Mouse (Mus musculus) kidney, embryonic 16.5 days (tissue): ENCODE results near the gene Scel. TPM values are rescaled to one million over a fixed set of nuclear protein-coding genes. Genes with fewer than 3 reads are reported as not detected.

Source experiments
- ATAC-seq: fragments of 200-750 bp; cut with Nextera tagmentation; 2 replicates; pipeline ENCODE4 v1.8.0; 2017; ENCODE audit warnings: moderate TSS enrichment; ENCODE audit not compliant: low FRiP score, low TSS enrichment
- H3K27ac ChIP-seq: fragments of 300-500 bp; sonication (generic); 2 replicates; pipeline ENCODE4 v1.5.1; 2014; ENCODE audit warnings: low read length
- H3K27me3 ChIP-seq: fragments of 300-500 bp; sonication (generic); 2 replicates; pipeline ENCODE4 v1.6.1; 2014; ENCODE audit warnings: low read length, control low read depth, mixed read lengths; ENCODE audit not compliant: insufficient read depth
- H3K36me3 ChIP-seq: fragments of 300-500 bp; sonication (generic); 2 replicates; pipeline ENCODE4 v1.6.1; 2014; ENCODE audit warnings: low read length, control low read depth, mixed read lengths; ENCODE audit not compliant: insufficient read depth
- H3K4me1 ChIP-seq: fragments of 300-500 bp; sonication (generic); 2 replicates; pipeline ENCODE4 v1.6.1; 2014; ENCODE audit warnings: low read length, control low read depth, mixed read lengths; ENCODE audit not compliant: insufficient read depth
- H3K4me2 ChIP-seq: fragments of 300-500 bp; sonication (generic); replicated peaks from 2 replicates; pipeline ENCODE4 v1.6.1; 2014; ENCODE audit warnings: low read depth, low read length
- H3K4me3 ChIP-seq: fragments of 300-500 bp; sonication (generic); 2 replicates; pipeline ENCODE4 v1.5.1; 2014; ENCODE audit warnings: mild to moderate bottlenecking, low read length
- H3K9ac ChIP-seq: fragments of 300-500 bp; sonication (generic); replicated peaks from 2 replicates; pipeline ENCODE4 v1.6.1; 2014; ENCODE audit warnings: low read length
- H3K9me3 ChIP-seq: fragments of 300-500 bp; sonication (generic); 2 replicates; pipeline ENCODE4 v1.6.1; 2016; ENCODE audit warnings: low read length, control low read depth
- WGBS: fragments of 180-500 bp; shearing (Covaris S2); extraction: QIAGEN DNeasy Blood & Tissue Kit; methylation state at CpG from one replicate; pipeline ENCODE4 v1.1.7; 2014; 5-methylcytosine and 5-hydroxymethylcytosine counted together
- polyA plus RNA-seq: library from polyadenylated mRNA; unstranded; fragments of >200 nt; fragmentation: Nextera tagmentation; extraction: Ambion mirVana; gene quantifications from 2 replicates; pipeline ENCODE4 v1.2.1, GENCODE M21; 2015

Scel gene
- polyA plus RNA-seq, 1 experiment from 2014 or later = 2.7 TPM

DNA sequence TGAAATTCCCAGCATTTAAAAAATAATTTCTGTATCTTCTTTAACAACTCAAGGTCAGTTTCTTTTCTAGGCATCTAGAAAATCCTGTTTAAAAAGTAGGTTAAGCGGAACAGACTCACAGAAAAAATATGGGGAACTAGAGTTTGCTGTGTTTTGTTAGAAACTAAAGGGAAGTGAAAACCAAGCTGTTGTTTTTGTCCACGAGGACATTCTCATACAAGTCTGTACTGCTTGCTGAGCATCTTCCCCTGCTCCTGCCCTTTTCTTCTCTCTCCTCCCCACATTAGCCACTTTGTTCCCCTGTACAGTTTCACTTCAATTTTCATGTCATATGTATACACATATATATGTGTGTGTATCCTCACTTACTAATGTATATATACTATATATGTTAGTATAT is 35.2 kb upstream of the Scel start:
- Histone ChIP-seq H3K9me3 (no peaks in the 10 kb centered on the region), H3K27me3 (no peaks in the 10 kb centered on the region), H3K36me3 (no peaks in the 10 kb centered on the region), H3K4me3 (no peak overlapping the region), H3K9ac (no peak overlapping the region), H3K27ac (no peak overlapping the region), H3K4me1 (no peaks in the 10 kb centered on the region), H3K4me2 (no peak overlapping the region)
- whole genome bisulfite sequencing = 82% methylated on average over 2 of the region's 2 CpGs
- ATAC-seq = no peak

GRCm38 (mm10) chr14:103479446-103479845 is 33.7 kb upstream of the Scel start:
- no peak for ATAC-seq
- H3K4me2 ChIP-seq = no peak overlapping the region
- no peak overlapping the region for H3K9ac ChIP-seq
- H3K9me3 ChIP-seq = no peaks in the 10 kb centered on the region
- H3K27ac ChIP-seq = no peak overlapping the region
- no peaks in the 10 kb centered on the region for H3K36me3 ChIP-seq
- H3K27me3 ChIP-seq = no peaks in the 10 kb centered on the region
- H3K4me3 ChIP-seq = no peak overlapping the region
- 59% methylated on average over 7 of the region's 7 CpGs for WGBS
- no peaks in the 10 kb centered on the region for H3K4me1 ChIP-seq

DNA sequence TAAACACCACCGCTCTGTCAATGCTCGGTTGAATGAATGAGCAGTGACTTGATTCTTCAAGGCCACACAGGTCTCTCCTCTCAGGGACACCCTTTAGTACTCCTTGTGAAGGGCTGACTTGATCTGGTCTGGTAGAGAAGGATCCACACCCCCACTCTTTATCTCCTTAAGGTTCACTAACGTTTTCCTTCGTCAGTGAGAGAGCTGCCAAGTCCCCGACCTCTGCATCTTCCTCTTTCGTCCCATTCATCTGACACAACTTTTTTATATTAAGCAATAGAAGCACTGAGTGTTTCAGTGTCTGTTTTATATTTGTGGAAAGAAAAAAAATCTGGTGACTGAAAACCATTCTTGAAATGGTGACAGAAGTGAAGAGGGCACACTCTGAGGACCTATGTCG is 31.6 kb upstream of the Scel start:
- Histone ChIP-seq H3K4me1 (no peaks in the 10 kb centered on the region), H3K4me2 (no peak overlapping the region), H3K9ac (no peak overlapping the region), H3K27ac (no peak overlapping the region), H3K4me3 (no peak overlapping the region), H3K27me3 (no peaks in the 10 kb centered on the region), H3K36me3 (no peaks in the 10 kb centered on the region), H3K9me3 (no peaks in the 10 kb centered on the region)
- no peak for ATAC-seq
- 81% methylated on average over 7 of the region's 7 CpGs for WGBS

- ATAC-seq = no peak
- Histone ChIP-seq H3K4me1 (no peaks in the 10 kb centered on the region), H3K4me3 (no peak overlapping the region), H3K4me2 (no peak overlapping the region), H3K27me3 (no peaks in the 10 kb centered on the region), H3K9ac (no peak overlapping the region), H3K9me3 (no peaks in the 10 kb centered on the region), H3K36me3 (no peaks in the 10 kb centered on the region), H3K27ac (no peak overlapping the region)
- WGBS = 74% methylated on average over 8 of the region's 8 CpGs
Measured at GRCm38 (mm10) chr14:103485671-103486070, 27.5 kb upstream of the Scel start.

DNA sequence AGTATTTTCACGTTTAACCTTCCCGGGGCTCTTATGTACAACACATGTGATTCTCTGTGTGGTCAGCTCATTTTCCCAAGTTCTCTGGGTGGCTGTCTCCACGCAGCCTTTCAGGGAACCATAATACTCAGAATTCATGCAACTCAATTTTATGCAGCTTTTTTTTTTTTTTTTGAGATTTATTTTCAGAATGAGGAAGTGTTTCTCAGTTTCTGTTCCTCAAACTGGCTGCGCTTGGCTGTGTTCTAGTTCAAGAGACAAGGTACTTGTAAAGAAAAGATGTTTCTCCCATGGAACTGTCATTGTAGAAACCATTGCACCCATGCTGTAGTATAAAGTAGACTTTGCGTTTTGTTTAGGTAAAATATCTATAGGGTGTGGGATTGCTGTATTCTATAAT is 26.2 kb upstream of the Scel start:
- no peaks in the 10 kb centered on the region for H3K27me3 ChIP-seq
- H3K36me3 ChIP-seq = no peaks in the 10 kb centered on the region
- 91% methylated on average over 5 of the region's 5 CpGs for WGBS
- H3K4me1 ChIP-seq = no peaks in the 10 kb centered on the region
- peaks cover 6% of the 10 kb centered on the region; the same call in 1 of the 2 replicates for H3K9me3 ChIP-seq
- H3K27ac ChIP-seq = no peak overlapping the region
- H3K4me3 ChIP-seq = no peak overlapping the region
- H3K4me2 ChIP-seq = no peak overlapping the region
- ATAC-seq = no peak
- no peak overlapping the region for H3K9ac ChIP-seq

DNA sequence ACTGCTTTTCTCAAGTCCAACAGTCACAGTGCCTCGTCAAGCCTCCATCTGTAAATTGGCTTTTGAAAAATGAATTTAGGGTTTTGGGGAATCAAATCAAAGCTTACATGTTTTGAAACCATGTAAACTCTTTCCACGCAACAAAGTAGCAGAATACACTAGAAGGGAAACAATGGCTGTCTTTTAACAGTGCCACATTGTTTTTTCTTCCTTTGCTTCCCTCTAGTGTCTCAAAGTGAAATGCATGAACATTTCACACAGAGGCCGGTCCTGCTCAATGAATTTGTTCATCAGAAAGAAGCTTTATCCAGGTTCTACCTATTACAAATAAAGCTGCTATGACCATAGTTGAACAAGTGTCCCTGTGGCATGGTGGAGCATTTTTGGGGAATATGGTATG is 24.5 kb upstream of the Scel start:
- H3K9ac ChIP-seq = no peak overlapping the region
- no peaks in the 10 kb centered on the region for H3K4me1 ChIP-seq
- no peak overlapping the region for H3K27ac ChIP-seq
- no peak overlapping the region for H3K4me3 ChIP-seq
- no peaks in the 10 kb centered on the region for H3K36me3 ChIP-seq
- WGBS = 77% methylated on average over 3 of the region's 3 CpGs
- H3K27me3 ChIP-seq = no peaks in the 10 kb centered on the region
- no peak overlapping the region for H3K4me2 ChIP-seq
- no peak for ATAC-seq
- peaks cover 14% of the 10 kb centered on the region for H3K9me3 ChIP-seq

GRCm38 (mm10) chr14:103498199-103498598 is 14.9 kb upstream of the Scel start:
- ATAC-seq = no peak
- H3K36me3 ChIP-seq = no peaks in the 10 kb centered on the region
- peaks cover 1% of the 10 kb centered on the region; the same call in 1 of the 2 replicates for H3K9me3 ChIP-seq
- no peak overlapping the region for H3K9ac ChIP-seq
- H3K27ac ChIP-seq = no peak overlapping the region
- WGBS = 69% methylated on average over 8 of the region's 8 CpGs
- H3K4me3 ChIP-seq = no peak overlapping the region
- no peaks in the 10 kb centered on the region for H3K27me3 ChIP-seq
- no peak overlapping the region for H3K4me2 ChIP-seq
- H3K4me1 ChIP-seq = 0 out of 2 replicates have a peak, but pooled peaks cover 3% of the 10 kb centered on the region

GRCm38 (mm10) chr14:103498613-103499012 is 14.5 kb upstream of the Scel start:
- Histone ChIP-seq H3K4me3 (no peak overlapping the region), H3K36me3 (no peaks in the 10 kb centered on the region), H3K4me1 (0 out of 2 replicates have a peak, but pooled peaks cover 3% of the 10 kb centered on the region), H3K4me2 (no peak overlapping the region), H3K27me3 (no peaks in the 10 kb centered on the region), H3K9ac (no peak overlapping the region), H3K9me3 (no peaks in the 10 kb centered on the region), H3K27ac (no peak overlapping the region)
- whole genome bisulfite sequencing = 81% methylated on average over 5 of the region's 5 CpGs
- no peak for ATAC-seq

- 0 out of 2 replicates have a peak, but pooled peaks cover 3% of the 10 kb centered on the region for H3K4me1 ChIP-seq
- no peak overlapping the region for H3K27ac ChIP-seq
- no peak overlapping the region for H3K4me3 ChIP-seq
- no peaks in the 10 kb centered on the region for H3K36me3 ChIP-seq
- no peak overlapping the region for H3K4me2 ChIP-seq
- no peak overlapping the region for H3K9ac ChIP-seq
- H3K9me3 ChIP-seq = no peaks in the 10 kb centered on the region
- WGBS = 67% methylated on average over 1 of the region's 1 CpGs
- ATAC-seq = no peak
- H3K27me3 ChIP-seq = no peaks in the 10 kb centered on the region
Measured at GRCm38 (mm10) chr14:103499060-103499459, 14.1 kb upstream of the Scel start.

DNA sequence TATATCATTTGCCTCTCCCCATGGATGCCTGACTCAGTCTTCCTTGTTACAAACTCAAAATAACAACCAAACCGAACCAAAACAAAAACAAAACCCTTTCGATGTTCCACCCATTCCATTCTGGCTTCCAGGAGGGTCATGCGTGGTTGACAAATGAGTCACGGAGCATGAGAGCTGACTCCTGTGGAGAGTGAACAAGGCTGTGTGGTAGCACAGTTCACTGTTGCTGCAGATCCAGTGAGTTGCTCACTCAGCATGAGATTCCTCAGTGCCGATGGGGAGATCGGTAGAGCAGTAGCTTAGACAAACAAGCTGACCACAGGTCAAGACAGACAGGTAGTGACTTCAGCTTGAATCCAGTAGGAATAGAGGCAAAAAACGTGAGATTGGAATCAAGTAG is 12.8 kb upstream of the Scel start:
- peak; percentile 39; the same call in 1 of the 2 replicates for ATAC-seq
- Histone ChIP-seq H3K4me1 (0 out of 2 replicates have a peak, but pooled peaks cover 3% of the 10 kb centered on the region), H3K9ac (no peak overlapping the region), H3K27ac (no peak overlapping the region), H3K27me3 (no peaks in the 10 kb centered on the region), H3K4me2 (no peak overlapping the region), H3K4me3 (no peak overlapping the region), H3K36me3 (no peaks in the 10 kb centered on the region), H3K9me3 (no peaks in the 10 kb centered on the region)
- 44% methylated on average over 7 of the region's 7 CpGs for WGBS
